Mouse (Mus musculus) olfactory bulb, adult 2 months (tissue): ENCODE measurements around the gene St6galnac4.

Experiments
- CTCF ChIP-seq: fragments of 200-500 bp; IDR thresholded peaks from 2 replicates; pipeline ENCODE4 v1.5.1; 2012; ENCODE audit warnings: low read depth, mild to moderate bottlenecking, low read length, moderate library complexity; ENCODE audit not compliant: insufficient read depth
- POLR2A ChIP-seq: fragments of 200-500 bp; IDR thresholded peaks from 2 replicates; pipeline ENCODE4 v1.6.1; 2012; ENCODE audit warnings: mild to moderate bottlenecking, low read depth, low read length, moderate library complexity; ENCODE audit not compliant: insufficient read depth

- TF ChIP-seq POLR2A (no peak), CTCF (no peak)
Measured at GRCm38 (mm10) chr2:32606161-32607142, 19.6 kb downstream of the St6galnac4 start.
